Mouse (Mus musculus) olfactory bulb, adult 2 months (tissue): ENCODE data around the gene Hk1.

Experiments used
- CTCF ChIP-seq: fragments of 200-500 bp; IDR thresholded peaks from 2 replicates; pipeline ENCODE4 v1.5.1; 2012; ENCODE audit warnings: low read depth, mild to moderate bottlenecking, low read length, moderate library complexity; ENCODE audit not compliant: insufficient read depth
- POLR2A ChIP-seq: fragments of 200-500 bp; IDR thresholded peaks from 2 replicates; pipeline ENCODE4 v1.6.1; 2012; ENCODE audit warnings: mild to moderate bottlenecking, low read depth, low read length, moderate library complexity; ENCODE audit not compliant: insufficient read depth

DNA sequence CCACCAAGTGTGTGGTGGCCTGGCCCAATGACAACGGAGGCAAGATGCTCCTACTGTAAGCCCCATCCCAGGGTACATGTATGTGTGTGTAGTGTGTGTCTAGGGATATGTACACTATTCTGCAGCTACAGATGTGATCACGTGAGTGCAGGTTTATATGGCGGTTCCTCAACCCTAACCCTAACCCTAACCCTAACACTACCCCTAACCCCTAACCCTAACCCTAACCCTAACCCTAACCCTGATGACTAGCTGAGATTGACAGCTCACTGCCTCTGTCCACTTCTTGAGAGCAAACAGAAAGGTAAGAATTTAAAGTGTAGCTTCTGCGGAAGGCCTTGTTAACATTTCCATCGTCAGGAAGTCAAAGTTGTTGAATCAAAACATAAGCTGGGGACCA is 121.4 kb downstream of the Hk1 start:
- TF ChIP-seq CTCF (no peak), POLR2A (no peak)
